Mouse (Mus musculus): ENCODE data around the gene Gm14496. TPM values are rescaled to one million over a fixed set of nuclear protein-coding genes. Genes with fewer than 3 reads are reported as not detected.
"Not testable (repeated sequence)": the region's sequence is repeated elsewhere in the genome, so short reads cannot be mapped to it uniquely, and the experiment has no call there.

The Gm14496 gene
- not detected in 2 replicates for polyA plus RNA-seq (2015; fragmentation: Nextera tagmentation; extraction: Ambion mirVana)

GRCm38 (mm10) chr2:181990829-181991228, at the start of gene Gm14496:
Gene Gm14496, plus strand, starts transcription at chr2:181991129.
- Histone ChIP-seq H3K36me3 (ENCODE audit: control insufficient read depth, insufficient read depth, low read length) (no peaks in the 10 kb centered on the region), H3K9me3 (ENCODE audit: control insufficient read depth, low read length) (no peaks in the 10 kb centered on the region), H3K4me1 (ENCODE audit: control insufficient read depth, insufficient read depth, low read depth, low read length) (no peaks in the 10 kb centered on the region), H3K27me3 (replicated peaks; ENCODE audit: control insufficient read depth, insufficient read depth, low read length) (no peaks in the 10 kb centered on the region), H3K4me2 (ENCODE audit: low read length) (no peak within 1 kb of the TSS), H3K27ac (ENCODE audit: low read depth, low read length) (no peak within 1 kb of the TSS), H3K4me3 (ENCODE audit: low read length) (no peak within 1 kb of the TSS), H3K9ac (ENCODE audit: low read depth, low read length) (no peak within 1 kb of the TSS)
- ATAC-seq: no peak
- 65% methylated on average over 3 of the region's 3 CpGs for WGBS

- not testable (repeated sequence) for H3K4me1 ChIP-seq (ENCODE audit: control insufficient read depth, insufficient read depth, low read depth, low read length); H3K27ac ChIP-seq (ENCODE audit: low read depth, low read length); H3K9me3 ChIP-seq (ENCODE audit: control insufficient read depth, low read length); H3K27me3 ChIP-seq (replicated peaks; ENCODE audit: control insufficient read depth, insufficient read depth, low read length); H3K36me3 ChIP-seq (ENCODE audit: control insufficient read depth, insufficient read depth, low read length)
- Histone ChIP-seq H3K4me3 (ENCODE audit: low read length) (peak overlapping the region; percentile 23), H3K9ac (ENCODE audit: low read depth, low read length) (peak overlapping the region; percentile 25; the same call in 1 of the 2 replicates), H3K4me2 (ENCODE audit: low read length) (peak overlapping the region; percentile 55)
- WGBS: 16% methylated on average over 21 of the region's 21 CpGs
- ATAC-seq: peak; percentile 67
Observed at GRCm38 (mm10) chr2:181952747-181953680, 37.9 kb upstream of the Gm14496 start.

DNA sequence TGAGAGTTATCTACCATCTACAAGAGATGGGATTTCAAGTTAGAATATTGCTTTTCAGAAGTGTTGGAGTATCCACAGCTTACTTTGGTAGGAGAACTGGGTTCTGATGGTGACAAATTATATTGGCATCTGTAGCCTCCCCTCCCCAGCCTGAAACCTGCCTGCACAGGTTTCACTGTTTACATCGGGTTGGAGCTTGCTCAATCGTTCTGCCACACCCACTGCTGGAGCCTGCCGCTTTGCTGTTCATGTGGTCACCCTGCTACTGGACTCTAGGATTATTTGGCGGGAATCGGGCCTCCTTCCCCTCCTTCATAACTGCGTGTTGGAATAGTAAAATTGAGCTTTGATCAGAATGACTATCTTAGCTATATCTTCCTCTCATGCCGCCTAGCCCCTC, 22.5 kb upstream of the Gm14496 start:
- Histone ChIP-seq H3K4me3 (ENCODE audit: low read length) (no peak overlapping the region), H3K9ac (ENCODE audit: low read depth, low read length) (no peak overlapping the region), H3K36me3 (ENCODE audit: control insufficient read depth, insufficient read depth, low read length) (no peaks in the 10 kb centered on the region), H3K4me2 (ENCODE audit: low read length) (no peak overlapping the region), H3K4me1 (ENCODE audit: control insufficient read depth, insufficient read depth, low read depth, low read length) (no peaks in the 10 kb centered on the region), H3K9me3 (ENCODE audit: control insufficient read depth, low read length) (no peaks in the 10 kb centered on the region), H3K27me3 (replicated peaks; ENCODE audit: control insufficient read depth, insufficient read depth, low read length) (no peaks in the 10 kb centered on the region), H3K27ac (ENCODE audit: low read depth, low read length) (no peak overlapping the region)
- ATAC-seq: no peak
- 84% methylated on average over 7 of the region's 7 CpGs for WGBS

DNA sequence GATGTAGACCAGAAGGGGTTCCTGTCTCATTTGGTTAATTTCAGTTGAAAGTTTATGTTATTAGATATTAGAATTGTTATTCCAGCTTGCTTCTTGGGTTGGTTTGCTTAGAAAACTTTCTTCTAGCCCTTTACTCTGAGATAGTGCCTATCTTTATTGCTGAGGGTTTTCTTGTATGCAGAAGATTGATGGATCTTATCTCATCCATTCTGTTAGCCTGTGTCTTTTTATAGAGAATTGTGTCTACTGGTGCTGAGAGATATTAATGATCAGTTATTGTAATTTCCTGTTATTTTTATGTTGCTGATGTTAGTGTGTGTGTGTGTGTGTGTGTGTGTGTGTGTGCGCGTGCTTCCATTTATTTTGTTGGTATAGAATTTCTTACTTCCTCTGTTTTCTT, 21.7 kb upstream of the Gm14496 start:
- no peaks in the 10 kb centered on the region for H3K36me3 ChIP-seq (ENCODE audit: control insufficient read depth, insufficient read depth, low read length)
- 94% methylated on average over 2 of the region's 2 CpGs for WGBS
- H3K4me1 ChIP-seq (ENCODE audit: control insufficient read depth, insufficient read depth, low read depth, low read length): no peaks in the 10 kb centered on the region
- H3K27me3 ChIP-seq (replicated peaks; ENCODE audit: control insufficient read depth, insufficient read depth, low read length): no peaks in the 10 kb centered on the region
- H3K4me2 ChIP-seq (ENCODE audit: low read length): no peak overlapping the region
- H3K9ac ChIP-seq (ENCODE audit: low read depth, low read length): no peak overlapping the region
- no peak overlapping the region for H3K27ac ChIP-seq (ENCODE audit: low read depth, low read length)
- H3K4me3 ChIP-seq (ENCODE audit: low read length): no peak overlapping the region
- no peak for ATAC-seq
- H3K9me3 ChIP-seq (ENCODE audit: control insufficient read depth, low read length): no peaks in the 10 kb centered on the region

DNA sequence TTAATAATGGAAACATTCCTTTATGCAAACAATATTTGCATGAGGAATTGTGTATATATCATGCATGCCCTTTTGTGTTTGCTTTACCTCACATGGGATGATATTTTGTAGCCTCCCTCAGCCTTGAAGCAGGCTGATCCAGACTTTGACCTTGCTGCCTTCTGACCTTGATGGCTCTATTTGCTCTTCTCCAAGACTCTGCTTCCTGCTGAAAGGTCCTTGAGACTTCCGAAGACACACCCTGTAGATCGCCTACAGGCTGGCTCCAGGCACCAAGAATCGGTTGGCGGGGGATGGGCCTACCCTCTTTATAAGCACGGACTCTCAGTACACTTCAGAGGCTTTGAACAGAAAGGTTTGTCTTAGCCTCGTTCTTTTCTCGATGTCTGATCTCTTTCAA, 9.0 kb upstream of the Gm14496 start:
- H3K36me3 ChIP-seq (ENCODE audit: control insufficient read depth, insufficient read depth, low read length); H3K9ac ChIP-seq (ENCODE audit: low read depth, low read length); H3K4me3 ChIP-seq (ENCODE audit: low read length); H3K27me3 ChIP-seq (replicated peaks; ENCODE audit: control insufficient read depth, insufficient read depth, low read length); ATAC-seq; H3K4me1 ChIP-seq (ENCODE audit: control insufficient read depth, insufficient read depth, low read depth, low read length); H3K27ac ChIP-seq (ENCODE audit: low read depth, low read length); H3K4me2 ChIP-seq (ENCODE audit: low read length); H3K9me3 ChIP-seq (ENCODE audit: control insufficient read depth, low read length): not testable (repeated sequence)
- 70% methylated on average over 7 of the region's 7 CpGs for WGBS

Other genes with a start within 250 kb of the Gm14496 start
- gene Myt1, start 227.8 kb upstream of the Gm14496 start, polyA plus RNA-seq (2015; fragmentation: Nextera tagmentation; extraction: Ambion mirVana): 11.0 and 12.9 TPM in 2 replicates
- gene Pcmtd2, start 153.3 kb upstream of the Gm14496 start, polyA plus RNA-seq (2015; fragmentation: Nextera tagmentation; extraction: Ambion mirVana): 27.7 and 31.0 TPM in 2 replicates
- gene Polr3k, start 126.8 kb upstream of the Gm14496 start, polyA plus RNA-seq (2015; fragmentation: Nextera tagmentation; extraction: Ambion mirVana): 69.8 and 79.0 TPM in 2 replicates

Data from hindbrain, embryonic 16.5 days (tissue).